Mouse (Mus musculus) brain, embryonic 18.5 days (tissue): Measurements from ENCODE around the gene Gm13278.
"Not testable (repeated sequence)": the region's sequence is repeated elsewhere in the genome, so short reads cannot be mapped to it uniquely, and the experiment has no call there.

ENCODE experiments used
- DNase-seq: peaks from one replicate; pipeline ENCODE4 v3.0.0-alpha.2; 2012; ENCODE audit warnings: low read depth, low spot score

Gm13278 gene

DNA sequence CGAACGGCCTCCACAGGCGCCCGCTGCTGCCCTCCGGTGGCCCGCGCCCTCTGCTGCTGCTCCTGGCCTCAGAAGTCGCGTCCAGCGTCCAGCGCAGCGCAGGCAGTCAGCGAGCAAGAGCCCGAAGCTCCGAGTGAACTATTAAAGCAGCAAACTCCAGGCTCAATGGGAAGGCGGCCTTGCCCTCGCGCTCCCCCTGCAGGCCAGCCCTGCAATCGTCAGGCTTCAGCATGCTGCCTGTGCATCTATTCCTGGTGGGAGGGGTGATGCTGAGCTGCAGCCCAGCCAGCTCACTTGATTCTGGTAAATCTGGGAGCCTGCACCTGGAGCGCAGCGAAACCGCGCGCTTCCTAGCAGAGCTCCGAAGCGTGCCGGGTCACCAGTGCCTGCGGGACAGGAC, 2.9 kb upstream of the Gm13278 start, which contains the start of gene Gm13277:
TSS of gene Gm13277 (plus strand) at position 231 of the 400 bp plus-strand sequence.
- DNase-seq = not testable (repeated sequence)

DNA sequence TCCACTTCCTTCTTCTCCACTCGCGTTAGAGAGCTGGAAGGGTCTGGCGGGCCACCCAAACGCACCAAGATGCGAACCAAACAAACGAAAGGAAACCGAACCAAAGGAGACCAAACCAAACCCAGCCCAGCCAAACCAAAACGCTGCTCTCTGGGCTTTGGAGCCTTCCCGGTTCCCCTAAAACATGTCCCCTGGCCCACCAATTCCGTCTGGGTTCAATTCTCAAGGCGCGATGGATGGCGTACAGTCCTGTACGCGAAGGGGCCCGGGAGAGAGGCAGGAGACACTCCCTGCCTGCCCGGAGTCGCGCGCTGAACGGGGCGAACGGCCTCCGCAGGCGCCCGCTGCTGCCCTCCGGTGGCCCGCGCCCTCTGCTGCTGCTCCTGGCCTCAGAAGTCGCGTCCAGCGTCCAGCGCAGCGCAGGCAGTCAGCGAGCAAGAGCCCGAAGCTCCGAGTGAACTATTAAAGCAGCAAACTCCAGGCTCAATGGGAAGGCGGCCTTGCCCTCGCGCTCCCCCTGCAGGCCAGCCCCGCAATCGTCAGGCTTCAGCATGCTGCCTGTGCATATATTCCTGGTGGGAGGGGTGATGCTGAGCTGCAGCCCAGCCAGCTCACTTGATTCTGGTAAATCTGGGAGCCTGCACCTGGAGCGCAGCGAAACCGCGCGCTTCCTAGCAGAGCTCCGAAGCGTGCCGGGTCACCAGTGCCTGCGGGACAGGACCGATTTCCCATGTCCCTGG, 2.8 kb downstream of the Gm13278 start, which contains the start of gene Gm13275:
TSS of gene Gm13275 (plus strand) at position 552 of the 740 bp plus-strand sequence.
- DNase-seq = not testable (repeated sequence)

DNA sequence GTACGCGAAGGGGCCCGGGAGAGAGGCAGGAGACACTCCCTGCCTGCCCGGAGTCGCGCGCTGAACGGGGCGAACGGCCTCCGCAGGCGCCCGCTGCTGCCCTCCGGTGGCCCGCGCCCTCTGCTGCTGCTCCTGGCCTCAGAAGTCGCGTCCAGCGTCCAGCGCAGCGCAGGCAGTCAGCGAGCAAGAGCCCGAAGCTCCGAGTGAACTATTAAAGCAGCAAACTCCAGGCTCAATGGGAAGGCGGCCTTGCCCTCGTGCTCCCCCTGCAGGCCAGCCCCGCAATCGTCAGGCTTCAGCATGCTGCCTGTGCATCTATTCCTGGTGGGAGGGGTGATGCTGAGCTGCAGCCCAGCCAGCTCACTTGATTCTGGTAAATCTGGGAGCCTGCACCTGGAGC, 5.7 kb downstream of the Gm13278 start, which contains the start of gene Gm13279:
TSS of gene Gm13279 (plus strand) at position 301 of the 400 bp plus-strand sequence.
- not testable (repeated sequence) for DNase-seq

DNA sequence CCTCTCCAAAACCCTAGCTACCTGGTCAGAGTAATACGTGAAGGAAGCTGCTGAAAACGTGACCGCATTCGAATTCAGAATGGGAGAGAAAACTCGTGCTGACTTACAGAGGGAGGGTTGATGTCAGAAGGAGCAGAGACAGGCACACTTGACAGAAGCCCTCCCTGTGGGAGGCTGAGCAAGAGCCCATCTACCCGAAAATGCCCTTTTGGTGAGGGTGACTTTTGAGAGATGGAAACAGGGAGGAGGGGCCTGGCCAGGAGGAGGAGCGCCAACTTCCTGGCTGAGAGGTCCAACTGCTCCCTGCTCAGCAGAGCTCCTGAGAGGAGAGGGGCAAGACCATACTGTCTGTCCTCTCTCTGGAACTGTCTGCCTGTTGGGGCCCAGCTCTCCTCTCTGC, 8.0 kb downstream of the Gm13278 start, which contains the start of gene Gm13285:
TSS of gene Gm13285 (plus strand) at position 301 of the 400 bp plus-strand sequence.
- not testable (repeated sequence) for DNase-seq

DNA sequence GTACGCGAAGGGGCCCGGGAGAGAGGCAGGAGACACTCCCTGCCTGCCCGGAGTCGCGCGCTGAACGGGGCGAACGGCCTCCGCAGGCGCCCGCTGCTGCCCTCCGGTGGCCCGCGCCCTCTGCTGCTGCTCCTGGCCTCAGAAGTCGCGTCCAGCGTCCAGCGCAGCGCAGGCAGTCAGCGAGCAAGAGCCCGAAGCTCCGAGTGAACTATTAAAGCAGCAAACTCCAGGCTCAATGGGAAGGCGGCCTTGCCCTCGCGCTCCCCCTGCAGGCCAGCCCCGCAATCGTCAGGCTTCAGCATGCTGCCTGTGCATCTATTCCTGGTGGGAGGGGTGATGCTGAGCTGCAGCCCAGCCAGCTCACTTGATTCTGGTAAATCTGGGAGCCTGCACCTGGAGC, 11.6 kb downstream of the Gm13278 start, which contains the start of gene Gm13287:
TSS of gene Gm13287 (plus strand) at position 301 of the 400 bp plus-strand sequence.
- not testable (repeated sequence) for DNase-seq

DNA sequence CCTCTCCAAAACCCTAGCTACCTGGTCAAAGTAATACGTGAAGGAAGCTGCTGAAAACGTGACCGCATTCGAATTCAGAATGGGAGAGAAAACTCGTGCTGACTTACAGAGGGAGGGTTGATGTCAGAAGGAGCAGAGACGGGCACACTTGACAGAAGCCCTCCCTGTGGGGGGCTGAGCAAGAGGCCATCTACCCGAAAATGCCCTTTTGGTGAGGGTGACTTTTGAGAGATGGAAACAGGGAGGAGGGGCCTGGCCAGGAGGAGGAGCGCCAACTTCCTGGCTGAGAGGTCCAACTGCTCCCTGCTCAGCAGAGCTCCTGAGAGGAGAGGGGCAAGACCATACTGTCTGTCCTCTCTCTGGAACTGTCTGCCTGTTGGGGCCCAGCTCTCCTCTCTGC, 13.9 kb downstream of the Gm13278 start, which contains the start of gene Gm13288:
TSS of gene Gm13288 (plus strand) at position 301 of the 400 bp plus-strand sequence.
- not testable (repeated sequence) for DNase-seq

DNA sequence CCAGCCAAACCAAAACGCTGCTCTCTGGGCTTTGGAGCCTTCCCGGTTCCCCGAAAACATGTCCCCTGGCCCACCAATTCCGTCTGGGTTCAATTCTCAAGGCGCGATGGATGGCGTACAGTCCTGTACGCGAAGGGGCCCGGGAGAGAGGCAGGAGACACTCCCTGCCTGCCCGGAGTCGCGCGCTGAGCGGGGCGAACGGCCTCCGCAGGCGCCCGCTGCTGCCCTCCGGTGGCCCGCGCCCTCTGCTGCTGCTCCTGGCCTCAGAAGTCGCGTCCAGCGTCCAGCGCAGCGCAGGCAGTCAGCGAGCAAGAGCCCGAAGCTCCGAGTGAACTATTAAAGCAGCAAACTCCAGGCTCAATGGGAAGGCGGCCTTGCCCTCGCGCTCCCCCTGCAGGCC, 14.4 kb downstream of the Gm13278 start:
- not testable (repeated sequence) for DNase-seq

GRCm38 (mm10) chr4:88815928-88816327, 24.6 kb downstream of the Gm13278 start, which contains the start of gene Ifna7:
Gene Ifna7, plus strand, starts transcription at chr4:88816228.
- DNase-seq = no peak

DNA sequence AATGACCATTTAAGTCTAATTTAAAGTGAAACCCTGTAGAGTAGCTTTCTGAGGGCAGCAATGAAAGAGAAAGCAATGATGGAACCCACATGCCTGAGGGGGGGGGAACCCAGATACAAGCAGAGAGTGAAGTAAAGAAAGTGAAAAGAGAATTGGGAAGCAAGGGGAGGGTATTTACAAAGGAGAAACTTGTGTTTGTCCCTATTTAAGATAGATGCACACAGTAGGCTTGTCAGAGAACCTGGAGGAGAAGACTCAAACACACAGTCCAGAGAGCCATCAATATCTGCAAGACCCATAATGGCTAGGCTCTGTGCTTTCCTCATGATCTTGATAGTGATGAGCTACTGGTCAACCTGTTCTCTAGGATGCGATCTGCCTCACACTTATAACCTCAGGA, 28.3 kb downstream of the Gm13278 start, which contains the start of gene Ifna11:
TSS of gene Ifna11 (plus strand) at position 301 of the 400 bp plus-strand sequence.
- no peak for DNase-seq

DNA sequence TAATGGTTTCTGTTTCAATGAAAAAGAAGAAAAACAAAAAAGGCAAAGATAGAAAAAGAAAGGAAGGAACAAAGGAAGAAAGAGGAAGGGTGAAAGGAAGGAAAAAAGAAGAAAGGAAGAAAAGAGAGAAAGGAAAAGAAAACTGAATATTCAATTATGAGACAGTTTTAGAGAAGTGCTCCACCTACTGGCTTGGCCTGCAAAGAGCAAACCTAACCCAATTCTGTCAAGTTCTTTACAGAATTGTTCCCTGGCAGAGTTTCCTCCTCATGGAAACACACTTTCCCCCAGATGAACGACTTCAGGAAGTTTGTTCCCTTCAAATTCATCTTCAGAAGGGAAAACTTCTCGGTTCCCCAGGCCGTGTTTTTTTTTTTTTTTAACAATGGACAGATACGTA, 31.6 kb downstream of the Gm13278 start:
- no peak for DNase-seq

DNA sequence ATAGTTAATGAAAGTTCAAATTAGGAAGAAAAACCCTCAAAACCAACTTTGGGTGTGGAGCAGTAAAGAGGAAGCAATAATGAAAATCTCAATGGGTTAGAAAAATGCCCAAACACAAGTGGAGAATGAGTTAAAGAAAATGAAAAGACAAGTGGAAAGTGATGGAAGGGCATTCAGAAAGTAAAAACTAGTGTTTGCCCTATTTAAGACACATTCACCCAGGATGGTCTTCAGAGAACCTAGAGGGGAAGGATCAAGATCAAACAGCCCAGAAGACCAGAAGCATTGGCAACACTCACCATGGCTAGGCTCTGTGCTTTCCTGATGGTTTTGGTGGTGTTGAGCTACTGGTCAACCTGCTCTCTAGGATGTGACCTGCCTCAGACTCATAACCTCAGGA, 35.8 kb downstream of the Gm13278 start, which contains the start of gene Ifna6:
TSS of gene Ifna6 (plus strand) at position 301 of the 400 bp plus-strand sequence.
- not testable (repeated sequence) for DNase-seq

- no peak for DNase-seq
These were observed 39.2 kb downstream of the Gm13278 start for GRCm38 (mm10) chr4:88830523-88830922.

- DNase-seq = not testable (repeated sequence)
These were observed 43.9 kb downstream of the Gm13278 start, which contains the start of gene Ifna5 for GRCm38 (mm10) chr4:88835225-88835624. Gene Ifna5, plus strand, starts transcription at chr4:88835525.

DNA sequence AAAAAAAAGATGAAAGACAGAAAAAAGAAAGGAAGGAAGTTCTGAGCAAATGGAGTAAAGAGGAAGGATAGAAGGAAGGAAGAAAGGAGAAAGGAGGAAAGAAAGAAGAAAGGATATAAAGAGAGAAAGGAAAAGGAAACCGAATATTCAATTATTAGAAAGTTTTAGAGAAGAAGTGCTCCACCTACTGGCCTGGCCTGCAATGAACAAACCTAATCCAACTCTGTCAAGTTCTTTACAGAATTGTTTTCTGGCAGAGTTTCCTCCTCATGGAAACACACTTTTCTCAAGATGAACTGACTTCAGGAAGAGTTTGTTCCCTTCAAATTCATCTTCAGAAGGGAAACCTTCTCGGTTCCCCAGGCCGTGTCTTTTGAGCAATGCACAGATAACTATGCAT, 47.5 kb downstream of the Gm13278 start:
- DNase-seq = no peak

DNA sequence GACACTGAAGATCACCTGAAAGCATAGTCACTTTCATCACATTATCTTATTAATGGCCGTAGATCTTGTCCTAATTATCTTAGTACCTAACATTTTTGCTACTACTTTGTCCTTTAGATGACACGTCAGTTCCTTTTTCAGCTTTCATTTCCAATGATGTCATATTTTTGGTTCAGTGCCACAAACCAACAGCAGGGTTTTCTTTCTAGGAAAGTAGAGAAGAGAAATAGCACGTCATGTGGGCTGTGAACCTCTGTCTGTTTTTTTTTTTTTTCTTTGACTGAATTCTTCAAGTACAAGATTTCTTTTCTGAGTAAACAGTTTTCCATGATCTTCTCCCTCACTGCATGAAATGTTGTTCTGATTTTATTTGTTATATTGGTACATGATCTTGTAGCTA, 48.7 kb downstream of the Gm13278 start:
- no peak for DNase-seq

- DNase-seq = no peak
These were observed 50.1 kb downstream of the Gm13278 start, which contains the start of gene Ifna4 for GRCm38 (mm10) chr4:88841438-88841911. Gene Ifna4, plus strand, starts transcription at chr4:88841861.
